Mouse (Mus musculus) thymus, adult 2 months (tissue): ENCODE data around the gene Prdm11.
A peak's percentile ranks its signal among the peaks of the same experiment; 100 is the strongest.

Experiments
- CTCF ChIP-seq: fragments of 200-500 bp; IDR thresholded peaks from 2 replicates; pipeline ENCODE4 v1.5.1; 2012; ENCODE audit warnings: mild to moderate bottlenecking, control low read depth, low read length, moderate library complexity, borderline replicate concordance; ENCODE audit not compliant: control insufficient read depth, poor library complexity, insufficient read depth; ENCODE audit errors: extremely low read depth
- POLR2A ChIP-seq: fragments of 200-500 bp; IDR thresholded peaks from 2 replicates; pipeline ENCODE4 v1.6.1; 2012; ENCODE audit warnings: mild to moderate bottlenecking, low read length, control low read depth, moderate library complexity; ENCODE audit not compliant: control insufficient read depth, poor library complexity, insufficient read depth; ENCODE audit errors: extremely low read depth

DNA sequence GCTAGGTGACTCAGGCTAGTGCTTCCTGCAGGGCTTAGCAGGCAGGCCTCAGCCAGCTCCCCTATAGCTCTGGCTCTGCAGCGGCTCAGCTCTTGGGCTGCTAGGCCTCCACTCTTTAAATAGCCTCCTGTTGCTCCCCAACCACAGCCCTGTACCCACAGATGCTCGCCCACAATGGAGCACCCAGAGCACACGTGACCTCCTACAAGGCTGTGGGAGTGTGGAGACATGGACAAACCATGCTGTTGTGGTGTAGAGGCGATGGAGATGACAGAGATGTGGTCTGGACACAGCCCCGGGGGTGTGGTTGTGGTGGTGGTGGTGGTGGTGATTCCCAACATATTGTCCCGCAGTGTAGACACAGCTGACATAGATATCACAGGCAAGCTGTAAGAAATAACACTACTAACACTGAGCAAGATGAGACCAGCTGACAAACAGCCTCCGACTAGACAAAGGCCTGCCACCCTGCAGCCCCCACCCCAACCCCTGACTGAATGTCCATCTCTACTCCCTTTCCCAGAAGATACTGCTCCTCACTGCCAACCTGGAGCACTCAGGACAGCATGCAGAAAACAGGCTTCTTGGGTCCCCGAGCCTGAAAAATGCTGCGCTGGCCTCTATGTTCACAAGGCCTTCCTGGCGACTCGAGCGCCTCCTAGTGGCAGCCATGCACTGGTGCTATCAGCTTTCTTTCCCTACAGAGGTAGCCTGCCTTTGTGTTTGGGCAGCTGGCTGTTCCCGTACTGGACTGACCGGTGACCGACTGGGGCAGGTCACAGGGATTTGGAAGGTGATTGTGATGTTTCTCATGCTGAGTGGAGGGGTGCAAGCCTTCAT lies 30.0 kb upstream of the Prdm11 start:
- TF ChIP-seq POLR2A (no peak), CTCF (peak; percentile 94)
